In genomic region chr15:40168140-40168688, GRCm38 (mm10) we compare ENCODE assay signal across 8 mouse cellular contexts. TPM values are rescaled to one million over a fixed set of nuclear protein-coding genes. Genes with fewer than 3 reads are reported as not detected.
DNase-seq lines count a peak whose midpoint lies in the region; ATAC-seq and TF ChIP-seq lines count a peak whose summit lies in the region.

No protein-coding gene starts in this region.

- H3K9me3 ChIP-seq in forebrain, postnatal 0 days (ENCODE audit: low read length): no peaks in the 10 kb centered on the region
- no peaks in the 10 kb centered on the region for H3K9me3 ChIP-seq in forebrain, embryonic 15.5 days
- H3K9me3 ChIP-seq in hindbrain, embryonic 10.5 days: no peaks in the 10 kb centered on the region
- H3K9me3 ChIP-seq in liver, postnatal 0 days (ENCODE audit: low read length): no peaks in the 10 kb centered on the region

- H3K36me3 ChIP-seq in forebrain, postnatal 0 days (ENCODE audit: insufficient read depth): no peaks in the 10 kb centered on the region
- H3K36me3 ChIP-seq in forebrain, embryonic 15.5 days: no peaks in the 10 kb centered on the region
- no peaks in the 10 kb centered on the region for H3K36me3 ChIP-seq in hindbrain, embryonic 10.5 days
- H3K36me3 ChIP-seq in liver, postnatal 0 days (replicated peaks; ENCODE audit: insufficient read depth, low read length): no peaks in the 10 kb centered on the region

- no peak overlapping the region for H3K27ac ChIP-seq in forebrain, postnatal 0 days (ENCODE audit: low read depth, low read length)
- no peak overlapping the region for H3K27ac ChIP-seq in forebrain, embryonic 15.5 days (replicated peaks)
- peak overlapping the region; percentile 76 for H3K27ac ChIP-seq in hindbrain, embryonic 10.5 days
- H3K27ac ChIP-seq in liver, postnatal 0 days (ENCODE audit: low read depth): no peak overlapping the region

- 0 out of 2 replicates have a peak overlapping the region, but pooled peaks have one; percentile 0 for H3K4me2 ChIP-seq in forebrain, postnatal 0 days (ENCODE audit: low read depth)
- no peak overlapping the region for H3K4me2 ChIP-seq in forebrain, embryonic 15.5 days (replicated peaks)
- peak overlapping the region; percentile 34 for H3K4me2 ChIP-seq in liver, postnatal 0 days (ENCODE audit: low read depth, low read length)

- no peaks in the 10 kb centered on the region for H3K27me3 ChIP-seq in forebrain, postnatal 0 days (ENCODE audit: insufficient read depth, low read length)
- H3K27me3 ChIP-seq in forebrain, embryonic 15.5 days: no peaks in the 10 kb centered on the region
- no peaks in the 10 kb centered on the region for H3K27me3 ChIP-seq in hindbrain, embryonic 10.5 days (ENCODE audit: insufficient read depth, poor library complexity, severe bottlenecking)
- H3K27me3 ChIP-seq in liver, postnatal 0 days (ENCODE audit: insufficient read depth, low read length): no peaks in the 10 kb centered on the region

- no peak for TF ChIP-seq CTCF in forebrain, postnatal 0 days (IDR thresholded peaks at IDR 0.05; ENCODE audit: low read depth)
- TF ChIP-seq CTCF in liver, postnatal 0 days (IDR thresholded peaks at IDR 0.05; ENCODE audit: low read depth): no peak

- no peak for TF ChIP-seq EP300 in liver, postnatal 0 days (IDR thresholded peaks at IDR 0.05; ENCODE audit: low read depth)

- DNase-seq in forebrain, postnatal 0 days: no peak
- DNase-seq in adipocyte (ENCODE audit: low spot score): peak; percentile 8
- no peak for DNase-seq in hindbrain, embryonic 10.5 days (ENCODE audit: low spot score)
- DNase-seq in liver, postnatal 0 days: no peak
- DNase-seq in layer of hippocampus, postnatal 10 days (ENCODE audit: low spot score in 2 of 2): no peak
- no peak for DNase-seq in urinary bladder, postnatal 10 days (ENCODE audit: low spot score)

- no peak for ATAC-seq in forebrain, postnatal 0 days
- no peak for ATAC-seq in forebrain, embryonic 15.5 days (replicated peaks)
- no peak for ATAC-seq in liver, postnatal 0 days
- no peak for ATAC-seq in megakaryocyte, adult 5-6 weeks (ENCODE audit: poor library complexity, severe bottlenecking)

- 49% methylated on average over 10 of the region's 10 CpGs for WGBS in forebrain, postnatal 0 days
- WGBS in forebrain, embryonic 15.5 days: 48% methylated on average over 10 of the region's 10 CpGs
- 69% methylated on average over 10 of the region's 10 CpGs for WGBS in hindbrain, embryonic 10.5 days
- WGBS in liver, postnatal 0 days (ENCODE audit: insufficient replicate concordance): 55% methylated on average over 10 of the region's 10 CpGs

- no peak overlapping the region for H3K9ac ChIP-seq in forebrain, postnatal 0 days
- no peak overlapping the region for H3K9ac ChIP-seq in forebrain, embryonic 15.5 days (replicated peaks)
- H3K9ac ChIP-seq in liver, postnatal 0 days (replicated peaks): no peak overlapping the region

- no peak overlapping the region for H3K4me3 ChIP-seq in forebrain, postnatal 0 days (ENCODE audit: low read depth, low read length)
- no peak overlapping the region for H3K4me3 ChIP-seq in forebrain, embryonic 15.5 days
- H3K4me3 ChIP-seq in hindbrain, embryonic 10.5 days: no peak overlapping the region
- H3K4me3 ChIP-seq in liver, postnatal 0 days (ENCODE audit: low read depth, low read length): no peak overlapping the region

- H3K4me1 ChIP-seq in forebrain, postnatal 0 days (ENCODE audit: insufficient read depth): peaks cover 8% of the 10 kb centered on the region; the same call in 1 of the 2 replicates
- H3K4me1 ChIP-seq in forebrain, embryonic 15.5 days: peaks cover 32% of the 10 kb centered on the region
- peaks cover 26% of the 10 kb centered on the region for H3K4me1 ChIP-seq in hindbrain, embryonic 10.5 days (replicated peaks)
- H3K4me1 ChIP-seq in liver, postnatal 0 days (ENCODE audit: insufficient read depth): no peaks in the 10 kb centered on the region

RNA-seq across cellular contexts. Expression of gene 9330182O14Rik, which starts 34.0 kb away (rescaled TPM):
- 0.23 and 1.1 TPM in 2 replicates for total RNA-seq in forebrain, postnatal 0 days (2014; rRNA removed)
- not detected in 2 replicates for polyA plus RNA-seq in forebrain, postnatal 0 days (2015; fragmentation: Nextera tagmentation; extraction: Ambion mirVana)
- polyA plus RNA-seq in forebrain, embryonic 15.5 days (2015; fragmentation: Nextera tagmentation; extraction: Ambion mirVana): not detected in 2 replicates
- polyA plus RNA-seq in hindbrain, embryonic 10.5 days (2016; fragmentation: Nextera tagmentation; extraction: Ambion mirVana): not detected in 2 replicates
- polyA plus RNA-seq in liver, postnatal 0 days (2015; fragmentation: Nextera tagmentation; extraction: Ambion mirVana): not detected in 2 replicates
- total RNA-seq in megakaryocyte, adult 5-6 weeks (2015): not detected in 2 replicates
- not detected in 2 replicates for total RNA-seq in megakaryocyte, adult 5-6 weeks (2017)
- not detected for total RNA-seq in layer of hippocampus, postnatal 10 days (2021)
